Mouse (Mus musculus) CH12.LX (cell line): Measurements from ENCODE around the gene Cacnb4.

Source experiments
- CTCF ChIP-seq, 2 experiments: IDR thresholded peaks in 1 of 2; conservative IDR thresholded peaks in 1 of 2; 2 replicates each; pipeline ENCODE4 v1.5.1; 2011 to 2012; ENCODE audit warnings: low read depth in 2 of 2, low read length in 2 of 2, improper control_type of control experiment in 1 of 2, inconsistent platforms in 1 of 2, mild to moderate bottlenecking in 1 of 2, moderate library complexity in 1 of 2
- EP300 ChIP-seq: IDR thresholded peaks from 2 replicates; pipeline ENCODE4 v1.6.1; 2011; ENCODE audit warnings: low read length, improper control_type of control experiment
- IRF4 ChIP-seq: IDR thresholded peaks from 2 replicates; pipeline ENCODE4 v1.6.1; 2014; ENCODE audit warnings: low read depth, mild to moderate bottlenecking, inconsistent platforms, low read length, improper control_type of control experiment
- JUN ChIP-seq: IDR thresholded peaks from 2 replicates; pipeline ENCODE4 v1.6.1; 2011; ENCODE audit warnings: low read depth, mild to moderate bottlenecking, low read length, improper control_type of control experiment, moderate library complexity; ENCODE audit not compliant: insufficient read depth
- JUND ChIP-seq: conservative IDR thresholded peaks from 2 replicates; pipeline ENCODE4 v1.6.1; 2011; ENCODE audit warnings: low read depth, low read length, improper control_type of control experiment
- MAFK ChIP-seq: IDR thresholded peaks from 2 replicates; pipeline ENCODE4 v1.6.1; 2011; ENCODE audit warnings: low read length, improper control_type of control experiment; ENCODE audit not compliant: insufficient replicate concordance
- MAX ChIP-seq: IDR thresholded peaks from 2 replicates; pipeline ENCODE4 v1.6.1; 2011; ENCODE audit warnings: low read length, improper control_type of control experiment
- MEF2A ChIP-seq: IDR thresholded peaks from 2 replicates; pipeline ENCODE4 v1.6.1; 2014; ENCODE audit warnings: low read depth, mild to moderate bottlenecking, inconsistent platforms, low read length, improper control_type of control experiment, borderline replicate concordance
- NRF1 ChIP-seq: IDR thresholded peaks from 2 replicates; pipeline ENCODE4 v1.6.1; 2014; ENCODE audit warnings: low read depth, mild to moderate bottlenecking, inconsistent platforms, low read length, improper control_type of control experiment, moderate library complexity
- POLR2A ChIP-seq: IDR thresholded peaks from 2 replicates; pipeline ENCODE4 v1.6.1; 2011; ENCODE audit warnings: low read depth, mild to moderate bottlenecking, improper control_type of control experiment, low read length
- SIN3A ChIP-seq: IDR thresholded peaks from 2 replicates; pipeline ENCODE4 v1.6.1; 2012; ENCODE audit warnings: low read length, improper control_type of control experiment, inconsistent platforms
- UBTF ChIP-seq: IDR thresholded peaks from 2 replicates; pipeline ENCODE4 v1.6.1; 2012; ENCODE audit warnings: low read depth, mild to moderate bottlenecking, inconsistent platforms, low read length, improper control_type of control experiment, moderate library complexity
- USF1 ChIP-seq: IDR thresholded peaks from 2 replicates; pipeline ENCODE4 v1.6.1; 2014; ENCODE audit warnings: low read depth, mild to moderate bottlenecking, inconsistent platforms, low read length, improper control_type of control experiment
- ZNF384 ChIP-seq: IDR thresholded peaks from 2 replicates; pipeline ENCODE4 v1.6.1; 2012; ENCODE audit warnings: low read depth, low read length, improper control_type of control experiment, inconsistent platforms

- TF ChIP-seq MAX (no peak), UBTF (no peak), NRF1 (no peak), JUN (0 out of 2 replicates have a peak, but pooled peaks have one; percentile 20), EP300 (no peak), SIN3A (no peak), CTCF (conservative IDR thresholded peaks at IDR 0.05 in 1 of 2, IDR thresholded peaks at IDR 0.05 in 1 of 2; ENCODE audit: low read depth in 2 of 2, low read length in 2 of 2) (no peak), MEF2A (peak; percentile 90), JUND (no peak), POLR2A (no peak), IRF4 (no peak), USF1 (no peak), ZNF384 (no peak), MAFK (no peak)
Measured at GRCm38 (mm10) chr2:52412524-52413037, 264.1 kb downstream of the Cacnb4 start.
